Mouse (Mus musculus): ENCODE results near the gene Dync1i2. TPM values are rescaled to one million over a fixed set of nuclear protein-coding genes. Genes with fewer than 3 reads are reported as not detected.

Dync1i2 gene
- polyA plus RNA-seq, 1 experiment, result 144 TPM

DNA sequence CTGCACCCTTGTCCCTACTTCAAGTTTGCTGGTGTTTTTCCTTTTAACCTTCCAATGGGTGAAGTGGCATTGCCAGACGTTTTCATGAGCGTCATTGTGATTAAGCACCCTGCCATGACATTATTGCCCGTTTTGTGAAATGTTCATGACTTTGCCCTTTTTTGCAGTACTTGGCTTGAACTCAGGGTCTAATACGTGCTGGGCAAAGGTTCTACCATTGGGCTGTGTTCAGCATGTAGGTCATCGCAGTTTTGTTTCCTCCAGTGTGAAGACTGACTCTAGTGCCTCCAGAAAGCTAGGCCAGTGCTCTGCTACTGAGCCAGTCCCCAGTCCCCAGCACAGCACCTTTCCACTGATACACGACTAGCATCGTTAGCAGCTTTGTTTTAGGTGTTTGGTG is 45.1 kb downstream of the Dync1i2 start:
- TF ChIP-seq POLR2A (IDR thresholded peaks at IDR 0.05; ENCODE audit: borderline replicate concordance, low read depth, low read length) (no peak), CTCF (IDR thresholded peaks at IDR 0.05; ENCODE audit: low read depth, low read length) (no peak)
- Histone ChIP-seq H3K4me1 (ENCODE audit: control insufficient read depth, insufficient read depth, low read length) (peaks cover 2% of the 10 kb centered on the region), H3K27ac (ENCODE audit: insufficient read depth, low read depth, low read length) (no peak overlapping the region), H3K4me3 (ENCODE audit: insufficient read depth, low read length) (no peak overlapping the region)

DNA sequence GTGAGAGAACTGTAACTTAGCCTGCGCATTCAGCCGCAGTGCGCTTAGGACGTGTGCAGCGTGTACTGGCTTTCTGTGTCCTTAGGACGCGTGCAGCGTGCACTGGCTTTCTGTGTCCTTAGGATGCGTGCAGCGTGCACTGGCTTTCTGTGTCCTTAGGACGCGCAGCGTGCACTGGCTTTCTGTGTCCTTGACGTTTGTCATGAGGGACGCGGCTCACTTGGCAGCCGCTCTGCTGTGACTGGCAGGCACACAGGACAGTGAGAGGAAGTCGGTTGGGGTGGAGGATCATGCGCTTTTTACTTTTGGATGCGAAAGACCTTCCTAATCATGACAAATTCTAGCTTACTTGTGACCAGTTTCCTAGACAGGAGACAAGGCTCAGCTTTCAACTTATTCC is 53.1 kb downstream of the Dync1i2 start:
- TF ChIP-seq POLR2A (IDR thresholded peaks at IDR 0.05; ENCODE audit: borderline replicate concordance, low read depth, low read length) (no peak), CTCF (IDR thresholded peaks at IDR 0.05; ENCODE audit: low read depth, low read length) (no peak)

DNA sequence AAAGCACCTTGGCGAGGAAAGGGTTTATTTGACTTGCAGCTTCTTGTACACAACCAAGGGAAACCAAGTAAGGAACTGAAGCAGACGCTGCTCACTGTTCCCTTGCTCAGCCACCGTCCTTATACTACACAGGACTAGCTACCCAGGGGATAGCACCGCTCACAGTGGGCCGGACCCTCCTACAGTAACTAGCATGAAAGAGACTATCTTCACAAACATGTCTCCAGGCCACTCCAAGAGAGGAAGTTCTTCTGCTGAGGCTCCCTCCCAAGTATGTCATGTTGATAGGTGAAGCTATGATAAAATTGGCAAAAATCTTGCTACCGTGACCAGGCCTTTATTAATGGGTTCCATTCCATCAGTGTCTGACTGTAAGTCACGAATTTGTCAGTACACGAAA is 57.2 kb downstream of the Dync1i2 start:
- no peak overlapping the region for H3K4me3 ChIP-seq (ENCODE audit: insufficient read depth, low read length)
- H3K27ac ChIP-seq (ENCODE audit: insufficient read depth, low read depth, low read length), result no peak overlapping the region
- H3K4me1 ChIP-seq (ENCODE audit: control insufficient read depth, insufficient read depth, low read length), result peaks cover 5% of the 10 kb centered on the region
- TF ChIP-seq CTCF (IDR thresholded peaks at IDR 0.05; ENCODE audit: low read depth, low read length) (no peak), POLR2A (IDR thresholded peaks at IDR 0.05; ENCODE audit: borderline replicate concordance, low read depth, low read length) (no peak)

More for the DNA sequence above, 53.1 kb downstream of the Dync1i2 start:
- Histone ChIP-seq H3K27ac (ENCODE audit: insufficient read depth, low read depth, low read length) (no peak overlapping the region), H3K4me3 (ENCODE audit: insufficient read depth, low read length) (no peak overlapping the region), H3K4me1 (ENCODE audit: control insufficient read depth, insufficient read depth, low read length) (peaks cover 8% of the 10 kb centered on the region)

DNA sequence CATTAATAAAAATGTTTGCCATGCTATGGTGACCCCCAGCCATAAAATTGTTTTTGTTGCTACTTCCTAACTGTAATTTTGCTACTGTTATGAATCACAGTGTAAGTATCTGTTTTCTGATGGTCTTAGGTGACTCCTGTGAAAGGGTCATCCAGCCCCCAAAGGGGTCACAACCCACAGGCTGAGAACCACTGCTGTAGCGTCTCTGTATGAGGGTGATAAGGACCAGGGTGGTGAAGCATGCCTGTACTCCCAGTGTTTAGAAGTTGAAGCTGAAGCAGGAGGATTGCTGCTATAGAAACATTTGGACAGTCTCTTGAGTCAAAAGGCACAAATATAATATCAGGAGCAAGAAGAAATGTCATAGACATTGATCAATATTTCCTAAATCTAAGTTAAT is 57.8 kb downstream of the Dync1i2 start:
- no peak overlapping the region for H3K27ac ChIP-seq (ENCODE audit: insufficient read depth, low read depth, low read length)
- H3K4me3 ChIP-seq (ENCODE audit: insufficient read depth, low read length), result no peak overlapping the region
- peaks cover 6% of the 10 kb centered on the region for H3K4me1 ChIP-seq (ENCODE audit: control insufficient read depth, insufficient read depth, low read length)
- TF ChIP-seq CTCF (IDR thresholded peaks at IDR 0.05; ENCODE audit: low read depth, low read length), result no peak
- no peak for TF ChIP-seq POLR2A (IDR thresholded peaks at IDR 0.05; ENCODE audit: borderline replicate concordance, low read depth, low read length)

DNA sequence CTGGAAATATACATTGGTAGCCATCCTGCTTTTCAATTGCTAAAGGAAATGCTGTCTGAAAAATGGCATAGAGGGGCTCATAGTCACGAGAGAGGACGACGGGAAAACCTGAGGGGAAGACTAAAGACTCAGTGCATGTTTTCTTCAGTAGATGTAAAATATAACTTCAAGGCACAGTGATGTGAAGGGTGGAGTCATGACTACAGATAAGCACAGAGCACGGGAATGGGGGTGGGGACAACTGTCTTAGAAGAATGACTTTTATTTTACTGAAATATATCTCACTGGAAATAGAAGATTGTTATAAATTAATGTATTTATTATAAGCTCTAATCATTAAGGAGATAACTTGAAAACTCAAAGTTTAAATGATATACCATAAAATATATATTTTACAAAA is 58.6 kb downstream of the Dync1i2 start:
- H3K4me1 ChIP-seq (ENCODE audit: control insufficient read depth, insufficient read depth, low read length), result peaks cover 11% of the 10 kb centered on the region
- no peak overlapping the region for H3K27ac ChIP-seq (ENCODE audit: insufficient read depth, low read depth, low read length)
- TF ChIP-seq CTCF (IDR thresholded peaks at IDR 0.05; ENCODE audit: low read depth, low read length) (no peak), POLR2A (IDR thresholded peaks at IDR 0.05; ENCODE audit: borderline replicate concordance, low read depth, low read length) (no peak)
- H3K4me3 ChIP-seq (ENCODE audit: insufficient read depth, low read length), result no peak overlapping the region

DNA sequence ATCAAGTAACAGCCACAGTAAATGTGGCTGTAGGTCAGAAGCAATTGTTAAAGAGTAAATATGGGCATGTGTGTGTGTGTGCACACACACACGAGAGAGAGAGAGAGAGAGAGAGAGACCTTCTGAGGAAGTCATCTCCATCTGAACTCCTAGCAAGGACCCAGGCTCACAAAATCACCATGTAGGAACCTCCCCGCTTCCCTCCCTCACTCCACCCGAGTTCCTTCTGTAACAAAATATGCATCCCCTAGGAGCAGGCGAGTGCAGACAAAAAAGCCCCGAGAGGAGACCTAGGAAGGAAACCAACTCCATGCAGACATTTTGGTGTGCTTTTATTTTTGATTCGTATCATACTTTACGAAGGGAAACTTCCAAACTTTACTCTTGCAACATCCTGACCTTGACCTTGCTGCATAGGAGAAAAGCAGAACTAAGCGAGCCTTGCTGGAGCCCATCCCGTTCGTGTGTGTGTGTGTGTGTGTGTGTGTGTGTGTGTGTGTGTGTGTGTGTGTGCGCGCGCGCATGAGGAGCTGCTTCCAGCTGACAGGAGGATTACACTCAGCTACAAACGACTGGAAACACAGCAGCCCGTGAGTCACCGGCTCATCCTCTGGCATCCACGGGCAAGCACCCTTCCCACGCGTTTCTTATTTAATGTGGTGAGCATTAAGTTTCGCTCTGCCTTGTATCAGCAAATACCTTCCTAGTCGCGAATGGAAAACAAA is 62.6 kb downstream of the Dync1i2 start:
- TF ChIP-seq POLR2A (IDR thresholded peaks at IDR 0.05; ENCODE audit: borderline replicate concordance, low read depth, low read length) (no peak), CTCF (IDR thresholded peaks at IDR 0.05; ENCODE audit: low read depth, low read length) (no peak)
- Histone ChIP-seq H3K4me3 (ENCODE audit: insufficient read depth, low read length) (peak overlapping the region; percentile 62), H3K27ac (ENCODE audit: insufficient read depth, low read depth, low read length) (peak overlapping the region; percentile 74)

DNA sequence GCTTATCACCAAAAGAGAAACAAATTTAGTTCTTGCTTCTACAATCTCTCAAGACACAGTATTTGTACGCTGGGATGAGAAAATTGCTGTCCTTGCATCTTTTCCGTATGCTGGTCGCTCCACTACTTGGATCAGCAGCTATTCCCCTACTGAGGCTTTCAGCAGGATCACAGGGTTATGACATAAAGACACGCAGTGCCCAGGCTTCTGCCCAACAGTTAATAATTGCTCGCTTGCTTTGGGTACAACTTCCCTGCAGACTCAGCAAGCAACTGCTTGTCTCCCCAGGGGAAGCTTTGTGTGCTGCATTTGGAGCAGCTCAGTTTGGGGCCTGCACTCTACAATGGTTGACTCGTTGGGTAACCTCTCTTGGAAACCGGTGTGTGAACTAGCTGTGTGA is 64.2 kb downstream of the Dync1i2 start:
- Histone ChIP-seq H3K4me1 (ENCODE audit: control insufficient read depth, insufficient read depth, low read length) (peaks cover 14% of the 10 kb centered on the region), H3K27ac (ENCODE audit: insufficient read depth, low read depth, low read length) (0 out of 2 replicates have a peak overlapping the region, but pooled peaks have one; percentile 2), H3K4me3 (ENCODE audit: insufficient read depth, low read length) (no peak overlapping the region)
- TF ChIP-seq CTCF (IDR thresholded peaks at IDR 0.05; ENCODE audit: low read depth, low read length), result no peak
- TF ChIP-seq POLR2A (IDR thresholded peaks at IDR 0.05; ENCODE audit: borderline replicate concordance, low read depth, low read length), result no peak

More for the DNA sequence above, 62.6 kb downstream of the Dync1i2 start:
- H3K4me1 ChIP-seq (ENCODE audit: control insufficient read depth, insufficient read depth, low read length), result peaks cover 14% of the 10 kb centered on the region

DNA sequence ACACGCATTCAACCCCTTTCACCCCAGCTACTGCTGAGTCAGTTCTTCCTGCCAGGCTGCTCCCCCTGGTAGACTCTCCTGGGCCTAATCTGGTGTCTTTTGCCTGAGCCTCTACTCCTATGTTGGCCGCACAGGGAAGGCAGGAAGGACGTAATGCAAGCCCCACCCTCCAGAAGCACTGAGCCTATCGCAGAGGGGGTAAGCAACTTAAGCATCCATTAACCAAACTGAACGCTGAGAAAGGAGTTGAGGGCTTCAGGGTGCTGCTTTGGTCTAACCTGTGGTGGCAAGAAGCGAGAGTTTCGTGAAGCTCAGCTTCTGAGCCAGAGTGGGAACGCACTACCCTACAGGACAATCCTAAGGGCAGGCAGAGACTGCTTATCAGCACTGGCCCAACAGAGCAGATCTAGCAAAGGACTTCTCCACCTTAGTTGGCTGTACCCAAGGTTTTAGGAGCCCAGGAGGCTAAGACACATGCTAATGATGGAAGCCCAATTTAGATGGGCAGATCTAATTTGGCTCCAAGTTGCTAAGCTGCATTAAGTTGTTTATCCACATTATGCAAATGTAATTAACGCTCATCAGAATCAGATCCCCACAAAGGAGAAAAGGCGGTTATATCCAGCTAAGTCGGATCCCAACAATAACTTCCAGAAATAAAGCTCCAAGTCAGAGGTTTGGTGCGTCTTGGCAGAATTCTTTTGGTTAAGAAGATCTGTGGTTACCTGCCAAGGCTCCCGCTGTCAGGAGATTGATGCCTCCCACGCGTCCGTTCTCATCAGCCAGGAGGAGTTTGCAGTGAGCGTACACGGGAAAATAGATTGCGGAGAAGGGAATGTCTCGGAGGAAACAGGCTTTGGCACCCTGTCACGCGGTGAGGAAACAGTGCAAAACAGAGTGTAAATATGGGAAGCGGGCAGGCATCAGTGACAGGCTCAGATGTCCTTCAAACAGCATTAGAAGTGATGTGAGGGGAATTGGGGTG is 67.6 kb downstream of the Dync1i2 start:
- no peak overlapping the region for H3K4me3 ChIP-seq (ENCODE audit: insufficient read depth, low read length)
- no peak overlapping the region for H3K27ac ChIP-seq (ENCODE audit: insufficient read depth, low read depth, low read length)
- peaks cover 7% of the 10 kb centered on the region for H3K4me1 ChIP-seq (ENCODE audit: control insufficient read depth, insufficient read depth, low read length)
- TF ChIP-seq CTCF (IDR thresholded peaks at IDR 0.05; ENCODE audit: low read depth, low read length), result no peak
- no peak for TF ChIP-seq POLR2A (IDR thresholded peaks at IDR 0.05; ENCODE audit: borderline replicate concordance, low read depth, low read length)

DNA sequence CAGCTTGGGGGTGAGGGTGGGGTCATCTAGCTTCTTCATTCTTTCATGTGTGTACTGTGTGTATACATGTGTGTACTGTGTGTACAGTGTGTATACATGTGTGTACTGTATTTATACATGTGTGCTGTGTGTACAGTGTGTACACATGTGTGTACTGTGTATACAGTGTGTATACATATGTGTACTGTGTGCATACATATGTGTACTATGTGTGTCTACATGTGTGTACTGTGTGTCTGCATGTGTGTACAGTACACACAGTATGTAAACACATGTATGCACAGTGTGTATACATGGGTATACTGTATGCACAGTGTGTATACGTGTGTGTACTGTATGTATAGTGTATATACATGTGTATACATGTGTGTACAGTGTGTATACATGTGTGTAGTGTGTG is 70.5 kb downstream of the Dync1i2 start:
- TF ChIP-seq CTCF (IDR thresholded peaks at IDR 0.05; ENCODE audit: low read depth, low read length), result no peak
- no peak for TF ChIP-seq POLR2A (IDR thresholded peaks at IDR 0.05; ENCODE audit: borderline replicate concordance, low read depth, low read length)
- Histone ChIP-seq H3K4me1 (ENCODE audit: control insufficient read depth, insufficient read depth, low read length) (no peaks in the 10 kb centered on the region), H3K27ac (ENCODE audit: insufficient read depth, low read depth, low read length) (no peak overlapping the region), H3K4me3 (ENCODE audit: insufficient read depth, low read length) (no peak overlapping the region)
